Mouse (Mus musculus) T-helper 1 cell (primary cell): ENCODE results near the gene Olfr809.

ENCODE experiments used
- in situ Hi-C: fragments of 300-600 bp; cut with MboI, MseI; formaldehyde crosslinking; loops from one replicate; pipeline ENCODE4 v1.15.1; 2025; ENCODE audit warnings: high pct_unique_total_duplicates

The Olfr809 gene

DNA sequence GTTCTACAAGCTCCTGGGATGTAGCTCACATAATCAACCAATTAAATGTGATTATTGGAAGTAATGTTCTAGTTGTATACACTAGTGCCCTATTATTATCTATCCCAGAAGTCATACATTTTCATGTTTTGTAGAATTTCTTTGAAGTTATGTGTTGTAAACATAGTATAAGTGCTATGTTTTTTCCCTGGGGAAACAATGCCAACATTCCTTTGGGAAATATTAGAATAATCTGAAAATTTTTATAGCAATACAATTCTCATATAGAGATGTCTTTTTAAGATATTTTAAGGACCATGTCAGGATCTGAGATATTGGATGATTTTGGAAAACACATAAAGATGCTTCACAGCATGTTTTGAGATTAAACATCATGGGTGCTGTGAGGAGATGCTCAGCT, at the start of gene Olfr809:
Gene Olfr809 (plus strand): TSS at position 301 of the 400 bp plus-strand sequence.
- in situ Hi-C loops, result no loop called here

- in situ Hi-C loops, result no loop called here
Measured at GRCm38 (mm10) chr10:129729275-129729674, 45.2 kb upstream of the Olfr809 start, which contains the start of gene Olfr805. TSS of gene Olfr805 (minus strand) at chr10:129729375.

- in situ Hi-C loops, result no loop called here
Measured at GRCm38 (mm10) chr10:129741821-129742220, 32.6 kb upstream of the Olfr809 start, which contains the start of gene Olfr806. TSS of gene Olfr806 (minus strand) at chr10:129741921.

DNA sequence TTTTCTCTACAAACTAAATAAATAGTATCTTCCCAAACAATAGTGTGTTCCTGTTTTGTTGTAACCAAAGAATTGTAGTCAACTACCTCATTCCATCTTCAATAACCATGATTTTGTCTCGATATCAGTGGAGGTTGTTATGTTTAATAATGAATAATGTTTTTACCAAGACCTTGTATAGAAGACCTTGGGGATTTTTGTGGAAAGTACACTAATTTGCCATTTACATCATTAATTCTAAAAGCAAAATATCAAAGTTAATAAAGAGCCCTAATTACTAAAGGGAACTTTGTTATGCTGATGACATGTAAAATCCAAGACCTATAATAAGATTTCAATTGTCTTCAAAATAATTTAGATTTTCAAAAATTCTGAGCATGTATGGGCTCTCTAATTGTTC, 16.7 kb upstream of the Olfr809 start, which contains the start of gene Olfr807:
Gene Olfr807 (minus strand): TSS at position 101 of the 400 bp plus-strand sequence.
- in situ Hi-C loops, result no loop called here

DNA sequence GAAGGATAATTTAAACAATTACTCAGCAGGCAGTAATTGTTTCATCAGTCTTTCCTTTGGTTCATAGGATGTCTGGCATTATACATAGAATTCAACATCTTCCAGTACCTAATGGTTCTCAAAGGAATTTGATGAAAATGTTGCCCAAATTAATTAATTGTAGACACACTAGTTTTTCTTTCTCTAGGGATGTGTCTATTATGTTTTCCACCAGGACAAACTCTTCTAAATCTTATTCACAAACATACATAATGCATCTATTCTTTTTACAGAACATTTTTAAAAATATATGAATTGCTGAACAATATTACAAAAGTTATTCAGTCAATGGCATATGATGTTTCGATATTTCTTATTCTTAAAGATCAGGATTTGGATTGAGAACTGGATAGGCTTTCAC, 9.3 kb upstream of the Olfr809 start, which contains the start of gene Olfr808:
Gene Olfr808 (plus strand): TSS at position 301 of the 400 bp plus-strand sequence.
- in situ Hi-C loops, result no loop called here

DNA sequence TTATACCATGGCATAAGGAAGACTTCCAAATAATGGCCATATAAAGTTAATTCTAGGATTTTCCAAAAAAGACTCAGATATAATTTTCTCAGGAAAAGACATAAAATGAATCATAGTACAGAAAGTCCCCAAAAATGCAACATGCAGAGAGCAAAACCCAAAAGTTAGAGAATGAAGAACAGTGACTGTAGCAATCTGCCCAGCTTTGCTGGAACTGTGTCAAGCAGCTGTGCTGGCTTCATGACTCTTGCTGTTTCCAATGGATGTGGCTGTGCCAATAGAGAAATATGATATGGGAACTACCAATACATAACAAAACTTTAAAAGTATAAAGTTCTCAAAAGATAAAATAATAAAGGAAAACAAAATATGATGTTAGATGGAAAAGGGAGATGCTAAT, 3.7 kb downstream of the Olfr809 start:
- in situ Hi-C loops, result no loop called here

DNA sequence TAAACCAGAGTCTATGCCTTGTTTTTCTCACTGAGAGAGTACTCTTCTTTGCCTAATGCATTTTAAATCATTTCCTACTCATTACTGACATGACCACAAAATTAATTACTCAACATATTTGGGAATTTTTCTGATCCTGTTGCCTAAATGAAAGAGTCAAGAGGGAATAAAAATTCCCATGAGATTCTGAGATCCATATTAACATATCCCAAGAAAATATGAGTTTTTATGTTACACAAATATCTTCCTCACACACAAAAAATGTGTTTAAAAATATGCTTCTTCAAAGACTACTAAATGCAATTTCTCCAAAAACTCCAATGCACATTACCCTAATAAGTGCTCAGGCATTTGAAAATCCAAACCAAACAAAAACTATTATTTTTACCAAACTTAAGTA, 20.4 kb downstream of the Olfr809 start, which contains the start of gene Olfr810:
Gene Olfr810 (minus strand): TSS at position 101 of the 400 bp plus-strand sequence.
- in situ Hi-C loops, result no loop called here

GRCm38 (mm10) chr10:129804296-129804695, 29.9 kb downstream of the Olfr809 start, which contains the start of gene Olfr811:
TSS of gene Olfr811 (minus strand) at chr10:129804396.
- in situ Hi-C loops, result no loop called here
